ENCODE assay signal across 8 mouse cellular contexts in the genomic region with DNA sequence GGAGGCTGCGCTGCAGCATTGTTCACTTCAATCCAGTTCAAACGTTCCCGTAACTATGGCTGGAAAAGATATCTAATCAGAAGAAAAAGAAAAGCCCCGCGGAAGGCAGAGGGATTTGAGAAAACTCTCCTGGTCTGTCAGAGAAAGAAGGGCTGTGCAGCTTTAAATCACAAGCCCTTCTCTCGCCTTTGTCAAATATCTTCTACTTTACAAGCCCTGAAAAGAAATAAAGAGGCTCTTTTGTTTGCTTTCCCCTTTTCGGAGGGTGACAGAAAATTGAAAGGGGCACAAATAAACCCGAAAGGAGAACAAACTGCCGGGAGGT.
DNase-seq lines count a peak whose midpoint lies in the region; ATAC-seq and TF ChIP-seq lines count a peak whose summit lies in the region.

No protein-coding gene starts in this region.

- no peaks in the 10 kb centered on the region for H3K27me3 ChIP-seq in neural tube, embryonic 13.5 days

- peak; percentile 11 for DNase-seq in layer of hippocampus, adult 9-10 months (ENCODE audit: low spot score)
- DNase-seq in layer of hippocampus, adult 18-20 months (ENCODE audit: low spot score in 2 of 2), result no peak
- DNase-seq in induced T-regulatory cell, adult 2 months (ENCODE audit: low read depth), result peak; percentile 45
- DNase-seq in ovary, postnatal 14 days (ENCODE audit: low spot score), result no peak
- DNase-seq in adrenal gland, postnatal 10 days, result no peak
- no peak for DNase-seq in lung, postnatal 25 days (ENCODE audit: low spot score)

- no peak for TF ChIP-seq CTCF in cortical plate, adult 2 months (IDR thresholded peaks at IDR 0.05; ENCODE audit: extremely low read depth, insufficient read depth, low read length)

- H3K4me2 ChIP-seq in neural tube, embryonic 13.5 days, result peak overlapping the region; percentile 64

- peak overlapping the region; percentile 74 for H3K4me3 ChIP-seq in cortical plate, adult 2 months (ENCODE audit: insufficient read depth, low read length)
- H3K4me3 ChIP-seq in neural tube, embryonic 13.5 days, result peak overlapping the region; percentile 97

- no peaks in the 10 kb centered on the region for H3K36me3 ChIP-seq in neural tube, embryonic 13.5 days

- WGBS in neural tube, embryonic 13.5 days, result 0% methylated on average over 9 of the region's 9 CpGs

- H3K9me3 ChIP-seq in neural tube, embryonic 13.5 days, result no peaks in the 10 kb centered on the region

- no peak for TF ChIP-seq POLR2A in cortical plate, adult 2 months (IDR thresholded peaks at IDR 0.05; ENCODE audit: extremely low read depth, insufficient read depth, low read length)

- ATAC-seq in neural tube, embryonic 13.5 days (ENCODE audit: low read depth), result no peak

- H3K9ac ChIP-seq in neural tube, embryonic 13.5 days, result peak overlapping the region; percentile 99

- H3K4me1 ChIP-seq in cortical plate, adult 2 months (ENCODE audit: control insufficient read depth, insufficient read depth, low read length), result peaks cover 4% of the 10 kb centered on the region
- peaks cover 47% of the 10 kb centered on the region for H3K4me1 ChIP-seq in neural tube, embryonic 13.5 days (replicated peaks)

- no peak overlapping the region for H3K27ac ChIP-seq in cortical plate, adult 2 months (ENCODE audit: insufficient read depth, low read length)
- peak overlapping the region; percentile 99 for H3K27ac ChIP-seq in neural tube, embryonic 13.5 days (replicated peaks)

Comparison
In these comparisons a context has a peak if more than half of its experiments do, and no peak if none do; other contexts are left out.
1. DNase-seq: peak in layer of hippocampus, adult 9-10 months (single experiment) and induced T-regulatory cell, adult 2 months (single experiment); none in layer of hippocampus, adult 18-20 months (0 of 2), ovary, postnatal 14 days (single experiment), adrenal gland, postnatal 10 days (single experiment) and lung, postnatal 25 days (single experiment).